Mouse (Mus musculus) E14TG2a.4 (cell line): ENCODE data around the gene Hyal2.

Source experiments
- CTCF ChIP-seq: conservative IDR thresholded peaks from 2 replicates; pipeline ENCODE4 v1.5.1; 2014; ENCODE audit warnings: low read length
- POU5F1 ChIP-seq: IDR thresholded peaks from 2 replicates; pipeline ENCODE4 v1.6.1; 2014; ENCODE audit warnings: low read length, borderline replicate concordance

- TF ChIP-seq CTCF (no peak), POU5F1 (no peak)
Observed at GRCm38 (mm10) chr9:107572327-107572662, 4.5 kb downstream of the Hyal2 start.
